Comparison of ENCODE assay signal across 14 mouse cellular contexts in the genomic region with DNA sequence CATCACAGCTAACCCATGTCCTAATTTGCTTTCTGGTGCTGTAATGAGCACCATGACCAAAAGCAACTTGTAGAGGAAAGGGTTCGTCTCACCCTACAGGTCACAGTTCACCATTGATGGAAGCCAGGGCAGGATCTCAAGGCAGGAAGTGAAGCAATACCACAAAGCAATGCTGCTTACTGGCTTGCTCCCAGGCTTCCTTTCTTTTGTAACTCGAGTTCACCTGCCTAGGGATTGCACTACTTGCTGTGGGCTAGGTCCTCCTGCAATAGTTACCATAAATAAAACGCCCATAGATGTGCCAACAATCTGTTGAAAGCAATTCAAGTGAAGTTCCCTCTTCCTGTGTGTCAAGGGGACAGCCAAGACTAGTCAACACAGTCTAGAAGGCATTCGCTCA.
"Had no signal": no experiment of that assay in that cellular context is flagged by ENCODE, and none has a peak within 500 bp of the region (broad histone marks: within the 10 kb centered on the region; RNA-seq: fewer than 3 reads in every experiment).

No protein-coding gene starts in this region.

- ATAC-seq: midbrain, embryonic 16.5 days had no signal

- DNase-seq: kidney, adult 11 months; kidney, adult 9 months; kidney, postnatal 4 days; lung, embryonic 14.5 days; lung, postnatal 10 days; lung, postnatal 4 days; right cerebral cortex, adult 18-20 months; thymus, postnatal 4 days had no signal

- H3K9me3 ChIP-seq: limb, embryonic 15.5 days; midbrain, embryonic 12.5 days had no signal

- H3K4me1 ChIP-seq: midbrain, embryonic 12.5 days had no signal

- H3K4me3 ChIP-seq: limb, embryonic 15.5 days; midbrain, embryonic 12.5 days had no signal

- H3K9ac ChIP-seq: limb, embryonic 15.5 days; liver, embryonic 14.5 days; lung, embryonic 14.5 days; midbrain, embryonic 12.5 days had no signal

- H3K27ac ChIP-seq: kidney, postnatal 0 days; limb, embryonic 15.5 days; liver, embryonic 14.5 days; midbrain, embryonic 12.5 days; stomach, postnatal 0 days had no signal

- H3K27me3 ChIP-seq: limb, embryonic 15.5 days; midbrain, embryonic 12.5 days had no signal

- H3K4me2 ChIP-seq: limb, embryonic 15.5 days; lung, embryonic 14.5 days; midbrain, embryonic 12.5 days had no signal

- H3K36me3 ChIP-seq: limb, embryonic 15.5 days; midbrain, embryonic 12.5 days had no signal
